Mouse (Mus musculus): ENCODE measurements around the gene Prkaca.

DNA sequence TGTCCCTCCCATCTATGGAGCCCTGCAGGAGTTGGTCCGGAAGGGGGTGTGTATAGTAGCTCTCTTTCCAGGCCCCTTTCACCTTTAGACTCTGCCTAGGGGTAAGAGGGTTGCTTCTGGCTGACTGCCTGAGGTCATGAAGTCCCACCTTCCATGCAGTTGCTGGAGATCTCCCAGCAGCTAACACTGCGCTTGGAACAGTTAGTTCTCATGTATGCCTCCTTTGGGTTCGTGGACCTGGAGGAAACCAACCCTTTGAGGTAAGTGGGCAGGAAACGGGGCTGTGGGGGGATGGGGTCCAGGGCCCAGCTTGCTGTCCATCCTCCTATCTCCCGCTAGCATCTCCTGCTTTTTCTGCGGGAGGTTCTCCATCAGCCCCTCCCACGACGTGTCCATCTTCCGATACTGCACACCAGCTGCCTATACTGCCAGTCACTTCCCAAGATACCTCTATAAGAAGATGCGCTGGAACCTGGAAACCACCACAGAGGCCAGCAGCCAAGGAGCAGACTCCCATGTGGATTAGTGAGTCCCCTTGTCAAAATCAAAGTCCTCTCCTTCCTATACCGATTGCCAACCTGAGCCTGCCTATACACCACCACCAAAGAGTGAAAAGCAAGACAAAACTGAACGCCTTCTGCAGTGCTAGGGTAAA is 30.3 kb downstream of the Prkaca start:
- no peak for TF ChIP-seq CTCF (IDR thresholded peaks at IDR 0.05; ENCODE audit: borderline replicate concordance, control insufficient read depth, extremely low read depth, insufficient read depth, low read length, poor library complexity)
- no peak for TF ChIP-seq POLR2A (IDR thresholded peaks at IDR 0.05; ENCODE audit: control insufficient read depth, extremely low read depth, insufficient read depth, low read length, poor library complexity)

Measured in thymus, adult 2 months (tissue).